Mouse (Mus musculus): Measurements from ENCODE around the gene B3gnt9.
"Not testable (repeated sequence)": the region's sequence is repeated elsewhere in the genome, so short reads cannot be mapped to it uniquely, and the experiment has no call there.

Gene B3gnt9

GRCm38 (mm10) chr8:105254966-105255350 is at the start of gene B3gnt9:
Gene B3gnt9 (minus strand): TSS chr8:105255153.
- DNase-seq (ENCODE audit: low read depth, low spot score) = no peak

- DNase-seq (ENCODE audit: low read depth, low spot score) = no peak
These were observed 48.9 kb upstream of the B3gnt9 start for GRCm38 (mm10) chr8:105303874-105304273.

DNA sequence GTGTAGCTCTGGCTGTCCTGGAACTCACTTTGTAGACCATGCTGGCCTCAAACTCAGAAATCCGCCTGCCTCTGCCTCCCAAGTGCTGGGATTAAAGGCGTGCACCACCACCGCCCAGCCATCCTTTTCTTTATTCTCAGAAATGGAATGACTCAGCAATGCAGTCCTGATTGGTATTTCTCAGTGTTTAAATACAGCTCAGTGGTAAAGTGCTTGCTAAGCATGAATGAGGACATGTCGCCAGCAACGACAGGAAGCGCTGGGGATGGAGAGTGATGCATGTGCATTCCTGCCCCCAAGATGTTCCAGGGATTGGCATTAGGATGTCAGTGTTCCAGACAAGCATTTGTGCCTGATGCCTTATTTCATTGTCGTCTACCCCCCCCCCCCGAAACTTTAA is 48.4 kb upstream of the B3gnt9 start:
- no peak for DNase-seq (ENCODE audit: low read depth, low spot score)

DNA sequence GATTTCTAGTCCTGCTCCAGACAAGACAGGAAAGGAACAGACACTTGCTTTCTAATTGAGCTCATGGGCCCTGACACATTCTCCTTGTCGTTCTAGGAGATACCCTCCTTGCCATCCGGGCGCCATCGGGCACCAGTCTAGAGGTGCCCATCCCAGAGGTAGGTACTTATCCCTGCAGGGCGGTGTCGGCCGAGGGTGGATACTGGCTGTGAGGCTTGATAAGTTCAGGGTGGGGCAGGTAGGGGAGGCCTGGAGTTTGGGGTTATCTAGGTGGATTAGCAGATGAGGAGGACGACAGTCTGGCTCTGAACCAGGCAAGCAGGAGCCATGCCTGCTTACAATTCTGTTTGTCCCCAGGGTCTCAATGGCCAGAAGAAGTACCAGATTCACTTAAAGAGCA is 45.0 kb upstream of the B3gnt9 start:
- no peak for DNase-seq (ENCODE audit: low read depth, low spot score)

- DNase-seq (ENCODE audit: low read depth, low spot score) = no peak
These were observed 43.6 kb upstream of the B3gnt9 start for GRCm38 (mm10) chr8:105298351-105299252.

GRCm38 (mm10) chr8:105297511-105298192 is 42.7 kb upstream of the B3gnt9 start, which contains the start of gene E2f4:
Gene E2f4 (plus strand): TSS chr8:105297663.
- peak; percentile 81 for DNase-seq (ENCODE audit: low read depth, low spot score)

DNA sequence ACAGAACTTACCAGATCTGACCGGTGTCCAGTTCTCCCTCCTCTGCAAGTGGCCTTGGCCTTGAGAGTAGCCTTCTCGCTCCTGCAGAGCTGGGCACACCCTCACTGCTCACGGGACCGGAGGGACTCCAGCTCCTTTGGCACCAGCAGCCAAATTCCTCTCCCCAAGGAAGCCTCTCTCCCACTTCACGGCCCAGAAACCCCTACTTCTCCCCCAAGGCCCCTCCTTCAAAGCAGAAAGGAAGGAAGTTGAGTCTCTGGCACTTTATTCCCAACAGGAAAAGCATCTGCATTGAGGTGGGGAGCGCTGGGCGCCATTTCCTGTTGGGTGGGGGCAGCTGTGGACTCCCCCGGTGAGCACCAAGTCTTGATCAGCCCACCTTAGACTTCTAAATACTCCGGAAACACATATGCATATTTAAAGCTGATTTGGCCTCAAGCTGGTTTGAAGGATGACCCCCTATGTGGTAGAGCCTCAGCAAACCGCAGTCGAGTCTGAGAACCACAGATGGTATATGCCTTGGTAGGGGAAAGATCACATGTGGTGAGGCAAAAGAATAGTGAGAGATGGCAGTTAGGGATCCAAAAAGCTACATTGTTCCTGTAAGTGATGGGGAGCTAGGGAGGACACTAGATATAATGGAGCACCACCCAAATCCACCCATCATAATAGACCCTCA is 41.1 kb upstream of the B3gnt9 start, which contains the start of gene Exoc3l:
Gene Exoc3l, minus strand, starts transcription at position 207 of the 679 bp plus-strand sequence.
- DNase-seq (ENCODE audit: low read depth, low spot score) = no peak

DNA sequence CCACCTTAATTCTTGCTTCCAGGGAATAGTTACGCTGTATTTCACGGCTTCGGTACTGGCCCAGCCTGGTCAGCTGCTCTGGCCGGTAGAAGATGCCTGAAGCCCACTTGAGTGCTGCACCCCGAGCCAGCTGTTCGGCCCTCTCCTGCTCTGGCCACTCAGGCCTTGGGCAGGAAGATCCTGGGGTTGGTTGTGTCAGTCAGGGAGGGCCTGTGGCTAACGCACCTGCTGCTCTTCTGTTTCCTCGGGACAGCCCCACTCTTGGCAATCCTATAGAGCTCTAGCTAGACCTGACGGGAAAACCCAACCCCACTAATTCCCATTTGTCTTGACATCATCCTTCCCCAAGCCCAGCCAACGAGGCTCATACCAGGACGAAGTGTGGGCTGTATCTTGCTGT is 40.3 kb upstream of the B3gnt9 start:
- DNase-seq (ENCODE audit: low read depth, low spot score) = no peak

DNA sequence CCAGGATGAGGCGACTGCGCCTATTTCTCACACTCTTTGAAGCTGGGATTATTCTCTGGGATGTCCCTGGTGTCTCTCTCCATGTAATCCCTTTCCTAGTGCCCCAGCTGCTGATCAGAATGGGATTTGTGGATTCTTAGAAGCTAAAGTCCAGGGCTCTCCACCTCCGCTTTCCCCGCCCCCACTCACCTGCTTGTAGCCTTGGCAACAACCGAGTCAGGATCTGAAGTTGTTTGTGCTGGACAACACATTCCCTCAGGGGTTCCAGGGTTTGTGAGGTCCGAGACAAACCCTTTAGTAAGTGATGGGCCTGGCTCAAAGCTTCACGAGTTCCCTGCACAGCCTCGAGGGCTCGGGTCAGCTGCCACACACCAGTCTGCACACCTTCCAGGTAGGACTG is 39.8 kb upstream of the B3gnt9 start:
- no peak for DNase-seq (ENCODE audit: low read depth, low spot score)

- no peak for DNase-seq (ENCODE audit: low read depth, low spot score)
These were observed 38.5 kb upstream of the B3gnt9 start for GRCm38 (mm10) chr8:105293405-105293804.

- no peak for DNase-seq (ENCODE audit: low read depth, low spot score)
These were observed 37.5 kb upstream of the B3gnt9 start for GRCm38 (mm10) chr8:105292471-105292870.

DNA sequence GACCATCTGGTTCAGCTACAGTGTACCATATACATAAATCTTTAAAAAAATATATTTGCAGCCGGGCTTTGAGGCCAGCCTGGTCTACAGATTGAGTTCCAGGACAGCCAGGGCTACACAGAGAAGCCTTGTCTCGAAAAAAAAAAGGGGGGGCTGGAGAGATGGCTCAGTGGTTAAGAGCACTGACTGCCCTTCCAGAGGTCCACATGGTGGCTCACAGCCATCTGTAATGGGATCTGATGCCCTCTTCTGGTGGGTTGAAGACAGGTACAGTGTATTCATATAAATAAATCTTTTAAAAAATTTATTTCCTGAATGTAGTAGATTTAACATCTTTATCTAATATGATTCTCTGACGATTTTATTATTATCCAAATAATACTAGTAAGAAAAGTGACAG is 36.8 kb upstream of the B3gnt9 start:
- DNase-seq (ENCODE audit: low read depth, low spot score) = not testable (repeated sequence)

DNA sequence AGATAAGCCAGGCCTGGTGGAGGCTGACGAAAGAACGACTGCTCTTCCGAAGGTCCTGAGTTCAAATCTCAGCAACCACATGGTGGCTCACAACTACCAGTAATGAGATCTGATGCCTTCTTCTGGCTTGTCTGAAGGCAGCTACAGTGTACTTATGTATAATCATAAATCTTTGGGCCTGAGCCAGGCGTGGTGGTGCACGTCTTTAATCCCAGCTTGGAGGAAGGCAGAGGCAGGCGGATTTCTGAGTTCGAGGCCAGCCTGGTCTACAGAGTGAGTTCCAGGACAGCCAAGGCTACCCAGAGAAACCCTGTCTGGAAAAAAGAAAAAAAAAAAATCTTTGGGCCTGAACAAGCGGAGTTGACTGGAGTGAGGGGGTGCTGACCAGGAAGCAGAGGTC is 36.4 kb upstream of the B3gnt9 start:
- not testable (repeated sequence) for DNase-seq (ENCODE audit: low read depth, low spot score)

- peak; percentile 87 for DNase-seq (ENCODE audit: low read depth, low spot score)
These were observed 35.8 kb upstream of the B3gnt9 start for GRCm38 (mm10) chr8:105290554-105291314.

- DNase-seq (ENCODE audit: low read depth, low spot score) = no peak
These were observed 35.0 kb upstream of the B3gnt9 start, which contains the start of gene 4931428F04Rik for GRCm38 (mm10) chr8:105289805-105290460. Gene 4931428F04Rik (minus strand): TSS chr8:105289864.

GRCm38 (mm10) chr8:105288958-105289732 is 34.2 kb upstream of the B3gnt9 start:
- peak; percentile 98 for DNase-seq (ENCODE audit: low read depth, low spot score)

GRCm38 (mm10) chr8:105288231-105288630 is 33.3 kb upstream of the B3gnt9 start:
- no peak for DNase-seq (ENCODE audit: low read depth, low spot score)

- no peak for DNase-seq (ENCODE audit: low read depth, low spot score)
These were observed 32.0 kb upstream of the B3gnt9 start for GRCm38 (mm10) chr8:105286907-105287306.

DNA sequence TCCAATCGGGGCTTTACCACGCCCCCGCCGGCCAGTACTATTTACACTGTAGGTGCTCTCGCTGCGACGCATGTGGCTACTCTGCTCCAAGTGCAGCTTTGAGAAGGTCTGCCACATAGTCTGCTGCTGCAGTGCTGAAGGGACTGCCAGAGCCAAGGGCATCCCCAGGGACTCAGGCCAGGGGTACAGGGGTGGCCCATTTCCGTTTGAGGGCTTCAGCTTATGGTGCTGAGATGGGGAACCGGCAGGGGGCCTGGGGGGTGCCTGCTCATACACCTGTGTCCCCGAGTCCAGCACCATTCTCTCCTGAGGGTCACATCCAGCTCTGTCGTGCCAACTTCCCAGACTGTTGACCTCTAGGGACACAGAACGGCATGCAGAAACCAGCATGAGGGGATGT is 30.6 kb upstream of the B3gnt9 start:
- DNase-seq (ENCODE audit: low read depth, low spot score) = no peak

GRCm38 (mm10) chr8:105283074-105283473 is 28.1 kb upstream of the B3gnt9 start:
- no peak for DNase-seq (ENCODE audit: low read depth, low spot score)
